Mouse (Mus musculus) urinary bladder, postnatal 4 days (tissue): Measurements from ENCODE around the gene Khdrbs1.
"Not testable (repeated sequence)": the region's sequence is repeated elsewhere in the genome, so short reads cannot be mapped to it uniquely, and the experiment has no call there.

ENCODE experiments used
- DNase-seq, 2 experiments: peaks; one replicate each; pipeline ENCODE4 v3.0.0; 2021 to 2022; ENCODE audit warnings: low spot score in 2 of 2

The Khdrbs1 gene

DNA sequence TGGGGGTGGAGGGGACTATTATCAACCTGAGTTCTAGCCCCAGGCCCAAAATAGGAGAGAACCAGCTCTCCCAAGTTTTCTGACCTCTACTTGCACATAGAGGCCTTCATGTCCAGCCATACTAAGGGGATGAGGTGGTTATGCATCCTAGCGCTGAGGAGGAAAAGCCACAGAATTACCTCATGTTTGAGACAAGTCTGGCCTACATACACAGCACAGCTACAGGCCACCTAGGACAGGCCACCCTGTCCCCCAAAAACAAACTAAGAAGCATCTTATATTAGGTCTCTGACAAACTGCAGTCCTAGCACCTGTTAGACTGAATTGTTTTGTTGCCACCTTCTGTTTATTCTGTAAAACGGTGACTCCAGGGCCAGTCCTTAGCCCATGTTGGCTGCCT is 1.4 kb upstream of the Khdrbs1 start:
- no peak for DNase-seq

DNA sequence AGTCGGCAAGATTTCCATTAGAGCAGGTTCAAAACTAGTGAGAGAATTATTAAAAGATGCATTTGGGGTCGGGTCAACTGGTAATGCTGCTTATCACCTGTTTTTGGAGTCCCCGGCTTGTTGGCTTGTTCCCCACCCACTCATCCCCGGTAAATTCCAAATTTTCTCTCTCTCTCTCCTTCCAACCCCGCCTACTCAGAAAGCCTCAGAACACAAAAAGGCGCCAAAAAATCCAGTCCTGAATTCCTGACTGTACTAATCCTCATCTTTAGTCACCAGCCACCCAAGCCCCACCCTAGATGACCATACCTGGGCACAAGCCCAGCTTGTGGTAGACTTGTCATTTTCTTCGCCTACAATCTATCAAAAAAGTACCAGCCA is 897 bp upstream of the Khdrbs1 start:
- DNase-seq, result peak in 1 of 2 experiments; percentile 21

DNA sequence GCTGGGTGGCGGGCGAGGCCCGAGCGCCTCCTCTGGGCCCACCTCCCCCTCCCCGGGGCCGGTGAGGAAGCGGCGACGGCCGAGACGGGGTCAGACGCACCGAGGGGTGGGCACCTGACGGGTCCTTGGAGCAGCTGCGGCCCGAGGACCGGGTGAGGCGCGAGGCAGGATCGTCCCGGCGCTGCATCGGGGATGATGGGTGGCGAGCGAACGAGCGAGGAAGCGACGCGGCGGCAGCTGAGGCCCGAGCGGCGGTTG is 200 bp downstream of the Khdrbs1 start:
- no peak for DNase-seq

DNA sequence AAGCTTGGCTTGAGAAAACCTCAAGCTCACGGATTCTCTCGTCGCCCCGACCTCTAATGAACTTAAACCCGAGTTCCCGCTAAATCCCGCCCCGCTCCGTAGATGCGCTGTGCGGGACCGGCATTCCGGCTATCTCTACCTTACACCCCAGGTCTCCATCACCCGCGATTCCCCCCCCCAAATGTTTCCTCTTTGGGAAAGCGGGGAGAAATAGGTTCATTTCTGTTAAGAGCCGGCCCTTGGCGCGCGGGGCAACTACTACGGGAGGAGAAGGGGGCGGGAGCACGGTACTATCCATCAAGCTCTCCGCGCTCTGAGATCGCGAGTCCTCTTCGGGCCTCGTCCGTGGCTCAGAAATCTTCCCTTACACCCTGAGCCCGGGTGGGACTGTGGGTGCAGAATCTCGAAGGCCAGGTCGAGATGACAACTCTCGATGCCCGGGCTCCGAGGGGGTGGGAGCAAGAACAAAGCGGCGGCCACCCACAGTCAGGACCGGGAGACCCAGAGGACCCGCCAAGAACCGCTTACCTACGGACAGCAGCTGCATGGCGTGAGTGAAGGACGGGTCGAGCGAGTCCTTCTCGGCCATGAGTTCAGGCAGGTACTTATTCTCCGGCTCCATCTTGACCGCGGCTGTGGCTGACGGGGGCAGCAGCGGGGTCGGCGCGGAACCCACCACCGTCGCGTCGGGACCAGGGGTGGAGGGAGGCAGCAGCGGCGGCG is 691 bp downstream of the Khdrbs1 start:
- DNase-seq, result peak in 1 of 2 experiments; percentile 36

DNA sequence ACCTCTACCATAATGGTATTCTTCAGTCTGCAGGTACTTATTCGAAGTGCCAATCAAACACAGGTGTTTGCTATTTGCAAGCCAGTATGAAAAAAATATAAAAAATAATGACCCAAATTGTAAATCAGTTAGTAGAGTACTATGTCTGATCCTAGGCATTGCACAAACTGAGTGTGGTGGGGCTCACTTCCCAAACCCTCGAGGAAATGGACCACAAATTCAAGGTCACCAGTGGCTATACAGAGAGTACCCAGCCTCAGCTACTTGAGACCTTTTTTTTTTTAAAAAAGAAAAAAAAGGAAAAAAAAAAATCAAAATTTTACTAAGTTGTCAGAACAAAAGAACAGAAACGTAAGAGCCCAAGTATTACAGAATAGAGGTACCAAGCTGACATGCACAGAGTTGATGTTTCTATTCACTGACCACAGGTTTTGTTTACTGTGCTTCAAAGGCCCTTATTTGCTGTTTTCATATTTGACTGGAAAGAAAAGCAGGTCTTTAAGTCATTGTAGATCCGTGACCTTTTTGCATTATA is 2.9 kb downstream of the Khdrbs1 start:
- no peak for DNase-seq

DNA sequence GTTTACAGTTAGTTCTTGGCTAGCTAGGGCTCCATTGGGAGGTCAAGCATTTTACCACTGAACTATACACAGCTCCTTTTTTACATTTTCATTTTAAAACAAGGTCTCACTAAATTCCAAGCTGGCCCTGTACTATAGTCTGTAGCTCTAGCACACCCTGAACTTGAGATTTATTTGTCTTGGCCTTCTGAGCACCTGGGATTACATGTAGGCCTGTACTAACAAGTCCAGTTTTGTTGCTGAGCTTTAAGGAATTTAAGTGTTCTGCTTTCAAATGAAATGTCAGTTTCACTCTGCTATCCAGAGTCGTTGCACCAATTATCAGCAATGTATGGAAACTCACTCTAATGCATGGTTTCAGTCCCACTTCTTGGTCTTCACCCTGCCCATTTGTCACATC is 5.9 kb downstream of the Khdrbs1 start:
- no peak for DNase-seq

DNA sequence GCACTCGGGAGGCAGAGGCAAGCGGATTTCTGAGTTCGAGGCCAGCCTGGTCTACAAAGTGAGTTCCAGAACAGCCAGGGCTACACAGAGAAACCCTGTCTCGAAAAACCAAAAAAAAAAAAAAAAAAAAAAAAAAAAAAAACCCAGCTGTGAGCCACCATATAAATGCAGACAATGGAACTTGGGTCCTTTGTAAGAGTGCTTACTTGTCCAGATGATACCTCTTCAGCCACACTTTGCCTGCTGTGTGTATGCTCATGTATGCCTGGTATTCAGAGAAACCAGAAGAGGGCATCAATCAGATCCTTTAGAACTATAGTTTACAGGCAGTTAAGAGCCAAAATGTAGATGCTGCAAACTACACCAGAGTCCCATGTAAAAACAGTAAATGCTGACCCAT is 6.6 kb downstream of the Khdrbs1 start:
- not testable (repeated sequence) for DNase-seq

DNA sequence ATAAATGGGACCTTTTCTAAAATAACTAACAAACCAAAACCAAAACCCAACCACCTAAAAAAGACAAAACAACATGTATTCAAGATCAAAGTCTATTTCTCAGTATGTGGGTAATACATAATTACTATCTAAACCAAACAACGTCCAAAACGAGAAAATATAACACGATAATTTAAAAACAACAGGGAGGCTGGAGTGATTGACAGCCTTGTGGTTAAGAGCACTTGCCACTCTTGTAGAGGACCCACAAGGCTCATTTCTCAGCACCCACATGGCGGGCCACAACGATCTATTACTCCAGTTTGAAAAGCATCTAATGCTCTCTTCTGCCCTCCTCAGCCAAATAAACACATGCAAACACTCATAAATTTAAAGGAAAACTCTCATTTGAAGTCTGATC is 10.7 kb downstream of the Khdrbs1 start:
- no peak for DNase-seq

DNA sequence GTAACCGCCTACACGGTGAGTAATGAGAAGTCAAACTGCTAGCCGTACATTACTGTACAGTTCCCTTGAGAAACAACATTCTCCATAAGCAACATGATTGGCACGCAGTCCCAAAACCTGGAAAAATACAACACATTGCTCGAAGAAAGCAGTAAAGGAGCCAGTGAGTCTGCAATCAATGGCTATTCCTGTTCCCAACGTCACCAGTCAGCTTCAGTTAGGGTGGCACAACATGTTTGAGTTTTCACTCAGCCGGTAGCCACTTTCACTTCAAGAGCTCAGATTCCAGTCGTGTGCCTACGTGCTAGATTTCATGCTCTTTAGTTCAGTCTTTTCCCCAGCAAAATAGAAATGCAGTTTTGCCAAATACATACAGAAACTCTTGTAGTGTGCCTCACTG is 25.8 kb downstream of the Khdrbs1 start:
- no peak for DNase-seq

DNA sequence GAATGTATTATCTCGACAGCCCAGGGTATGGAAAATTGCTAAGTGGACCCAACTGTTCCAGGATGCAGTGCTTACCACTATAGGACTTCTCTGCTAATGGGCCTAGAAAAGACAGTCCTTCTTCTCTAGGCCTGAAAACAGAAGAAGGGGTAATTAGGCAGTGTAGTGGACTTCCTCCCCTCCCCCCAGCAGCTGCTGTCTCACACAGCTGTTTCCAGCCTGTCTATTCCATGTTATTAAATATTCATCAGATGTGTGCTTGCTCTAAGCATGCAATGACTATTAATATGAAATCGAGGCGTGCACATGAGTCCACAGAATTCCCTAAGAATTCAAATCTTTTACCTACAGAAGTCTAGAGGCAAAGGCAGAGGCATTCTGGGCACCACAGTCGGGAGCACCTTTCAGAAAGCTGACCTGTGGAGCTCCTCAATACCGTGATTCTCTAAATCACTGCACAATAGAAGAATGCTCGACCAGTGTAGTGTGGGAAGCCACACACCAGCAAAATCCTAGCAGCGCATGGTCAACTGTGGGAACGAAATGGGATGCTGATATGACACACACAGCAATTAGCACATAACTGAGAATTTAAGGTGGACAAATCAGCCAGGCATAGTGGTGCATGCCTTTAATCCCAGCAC is 32.5 kb downstream of the Khdrbs1 start:
- DNase-seq, result no peak

DNA sequence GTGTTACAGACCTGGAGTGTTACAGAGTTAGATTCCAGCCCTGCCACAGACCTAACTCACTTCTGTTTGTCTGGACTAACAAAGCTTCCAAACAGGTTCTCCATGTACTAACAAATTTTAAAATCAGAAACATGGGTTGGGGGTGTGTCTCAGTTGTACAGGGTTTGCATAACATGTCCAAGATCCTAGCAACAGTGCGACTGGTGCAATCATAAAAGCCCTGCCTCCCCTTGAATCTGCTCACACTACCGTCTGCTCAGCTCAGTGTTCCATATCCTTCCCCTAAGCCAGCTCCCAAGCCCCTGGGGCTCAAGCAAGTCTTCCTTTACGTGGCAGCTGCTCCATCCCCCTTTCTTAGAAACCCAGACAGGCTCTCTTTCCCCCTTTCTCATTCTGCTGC is 35.4 kb downstream of the Khdrbs1 start:
- no peak for DNase-seq

DNA sequence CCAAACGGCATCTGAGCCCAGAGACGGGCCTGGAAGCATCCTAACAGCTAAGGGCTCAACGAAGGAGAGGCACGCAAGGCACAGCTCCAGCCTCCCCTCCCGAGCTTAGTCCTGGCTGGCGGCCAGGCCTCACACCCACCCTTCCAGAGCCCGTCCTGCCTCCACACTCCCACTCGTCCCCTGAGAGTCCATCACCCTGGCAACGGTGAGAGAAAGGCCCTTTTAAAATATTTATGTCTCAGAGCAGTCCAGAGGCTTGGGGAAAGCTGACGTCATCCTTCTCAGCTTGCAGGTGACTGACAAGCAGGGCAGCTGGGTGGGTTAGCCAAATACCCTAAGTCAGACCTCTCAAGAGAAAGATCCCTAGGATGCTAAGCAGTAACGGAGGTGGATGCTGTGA is 39.6 kb downstream of the Khdrbs1 start:
- peak; percentile 74 to 75 for DNase-seq

DNA sequence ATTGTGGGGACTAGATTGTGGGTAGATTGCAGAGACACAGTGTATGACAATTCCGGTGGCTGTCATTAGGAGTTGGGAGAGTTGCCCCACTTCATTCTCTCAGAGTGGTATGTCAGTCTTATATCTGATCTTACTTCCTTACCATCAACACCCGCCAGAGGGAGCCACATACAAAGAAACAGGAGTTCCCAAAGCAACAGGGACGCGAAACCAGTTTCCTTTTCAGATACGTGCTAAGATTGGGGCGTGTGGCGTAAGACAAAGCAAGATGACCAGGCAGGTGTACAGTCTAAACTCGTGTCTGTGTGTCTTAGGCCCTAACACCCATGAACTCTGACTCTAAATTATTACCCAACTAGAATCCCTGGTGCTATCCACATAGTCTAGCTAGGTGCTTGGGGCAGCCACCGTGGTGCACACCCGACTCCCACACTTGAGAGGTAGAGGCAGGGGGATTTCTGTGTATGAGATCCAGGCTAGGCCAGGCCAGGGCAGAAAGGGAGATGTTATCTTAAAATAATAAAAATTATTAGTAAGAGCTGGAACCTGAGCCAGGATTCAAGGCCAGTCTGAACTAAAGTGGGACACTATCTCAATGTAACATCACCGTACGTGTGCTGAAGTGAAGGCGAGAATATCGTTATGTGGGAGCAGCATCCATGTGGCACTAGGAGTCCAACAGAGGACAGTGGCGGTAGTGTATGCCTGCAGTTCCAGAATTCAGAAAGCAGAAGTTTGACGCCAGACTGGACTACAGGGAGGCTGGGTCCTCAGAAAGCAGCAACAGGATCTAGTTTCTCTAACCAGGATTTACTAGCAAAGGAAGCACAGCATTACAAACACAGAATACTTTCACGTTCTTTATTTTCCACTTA is 40.4 kb downstream of the Khdrbs1 start:
- peak; percentile 67 to 86 for DNase-seq

DNA sequence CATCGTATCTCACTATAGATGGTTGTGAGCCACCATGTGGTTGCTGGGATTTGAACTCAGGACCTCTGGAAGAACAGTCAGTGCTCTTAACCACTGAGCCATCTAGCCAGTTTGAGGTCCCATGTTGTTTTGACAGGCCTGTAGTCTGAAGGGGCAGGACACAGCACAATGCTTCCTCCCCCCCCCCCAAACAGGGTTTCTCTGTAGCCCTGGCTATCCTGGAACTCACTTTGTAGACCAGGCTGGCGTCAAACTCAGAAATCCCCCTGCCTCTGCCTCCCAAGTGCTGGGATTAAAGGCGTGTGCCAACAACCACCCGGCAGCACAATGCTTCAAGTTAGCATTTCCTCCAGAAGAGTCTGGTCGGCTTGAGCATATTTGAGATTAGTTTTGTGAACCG is 41.4 kb downstream of the Khdrbs1 start:
- not testable (repeated sequence) for DNase-seq

DNA sequence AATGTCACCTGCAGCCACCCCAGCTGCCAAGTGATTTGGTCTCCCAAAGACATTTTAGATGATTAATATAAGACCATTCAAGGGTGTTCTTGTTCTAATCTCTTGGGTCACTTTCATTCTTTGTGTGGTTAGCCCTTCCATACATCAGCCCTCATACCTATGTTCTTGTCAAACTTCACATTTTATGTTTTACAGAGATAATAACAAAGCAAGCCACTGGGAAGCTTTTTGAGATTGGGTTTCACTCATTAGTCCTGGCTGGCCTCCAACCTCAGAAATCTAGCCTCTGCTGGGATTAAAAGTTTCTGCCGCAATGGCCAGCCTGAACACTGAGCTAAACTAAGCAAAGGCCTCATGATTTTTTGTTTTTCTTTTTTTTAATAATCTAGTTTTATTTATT is 41.9 kb downstream of the Khdrbs1 start:
- DNase-seq, result no peak

DNA sequence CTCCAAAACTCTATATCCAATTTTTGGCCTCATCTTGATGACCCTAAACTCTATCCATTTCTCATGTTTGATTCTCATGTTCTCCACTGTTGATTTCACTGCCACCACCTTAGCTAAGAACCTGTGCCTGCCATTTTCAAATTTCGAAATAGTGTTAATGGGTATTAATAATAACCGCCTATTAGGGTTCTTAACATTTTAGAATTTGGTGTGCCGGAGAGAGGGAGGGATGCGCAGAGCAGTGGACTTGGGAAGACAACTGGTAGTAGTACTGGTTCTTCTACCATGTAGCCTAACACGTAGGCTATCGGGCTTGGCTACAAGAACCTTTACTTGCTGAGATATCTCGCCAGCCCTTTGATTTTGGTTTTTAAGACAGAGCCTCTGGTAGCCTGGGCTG is 44.9 kb downstream of the Khdrbs1 start:
- no peak for DNase-seq

DNA sequence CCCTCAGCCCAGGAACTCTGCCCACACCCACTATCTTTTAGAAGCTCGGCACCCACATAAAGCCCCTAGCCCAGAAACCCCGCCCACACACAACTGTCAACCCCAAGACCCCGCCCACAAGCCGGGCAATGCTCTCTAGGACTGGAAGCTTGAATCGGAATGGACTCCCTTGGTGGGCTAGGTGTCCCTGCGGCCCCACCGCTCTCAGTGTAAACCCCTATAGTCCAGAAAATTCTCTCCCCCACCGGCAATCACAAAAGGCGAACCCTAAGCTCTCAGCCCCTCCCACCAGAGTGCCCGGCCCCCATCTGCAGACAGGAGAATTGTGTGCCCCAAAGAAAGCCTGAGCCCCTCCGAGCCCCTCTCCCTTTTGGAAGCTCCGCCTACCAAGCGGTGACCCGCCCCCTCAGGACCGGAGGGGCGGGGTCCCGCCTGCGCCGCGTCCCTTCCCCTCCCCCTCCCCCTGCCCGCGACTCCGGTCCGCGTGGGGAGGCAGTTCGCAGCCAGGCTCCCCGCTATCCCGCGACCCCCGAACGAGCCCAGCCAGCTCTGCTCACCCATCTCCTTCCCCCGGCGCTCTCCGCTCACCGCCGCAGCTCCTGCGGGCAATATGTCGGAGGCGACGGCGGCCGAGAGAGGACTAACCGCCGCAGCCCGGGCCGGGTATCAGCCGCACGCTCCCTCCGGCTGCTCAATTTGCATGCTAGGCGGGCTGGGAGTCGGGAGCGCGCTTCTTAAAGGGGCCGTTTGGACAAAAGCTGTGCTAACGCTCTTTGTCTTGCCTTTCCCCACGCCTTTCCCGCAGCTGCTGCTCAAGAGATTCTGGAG is 45.7 kb downstream of the Khdrbs1 start, which contains the start of gene Tmem39b:
TSS of gene Tmem39b (minus strand) at position 681 of the 828 bp plus-strand sequence.
- DNase-seq, result peak; percentile 89

DNA sequence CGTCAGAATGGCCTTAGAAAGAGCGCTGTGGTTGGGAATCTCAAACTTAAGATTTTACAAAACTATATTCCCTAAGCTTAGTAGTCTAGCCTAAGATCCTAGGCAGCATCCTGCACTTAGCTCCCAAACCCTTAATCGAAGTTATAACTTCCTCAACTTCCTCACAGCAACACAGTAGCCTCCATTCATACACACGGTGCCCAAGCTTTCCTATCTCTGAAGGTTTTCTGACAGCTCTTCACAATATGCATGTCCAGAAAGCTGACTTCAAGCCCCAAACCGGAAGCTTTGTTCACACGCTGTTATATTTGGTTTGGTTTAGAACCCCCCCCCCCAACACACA is 46.3 kb downstream of the Khdrbs1 start:
- no peak for DNase-seq

DNA sequence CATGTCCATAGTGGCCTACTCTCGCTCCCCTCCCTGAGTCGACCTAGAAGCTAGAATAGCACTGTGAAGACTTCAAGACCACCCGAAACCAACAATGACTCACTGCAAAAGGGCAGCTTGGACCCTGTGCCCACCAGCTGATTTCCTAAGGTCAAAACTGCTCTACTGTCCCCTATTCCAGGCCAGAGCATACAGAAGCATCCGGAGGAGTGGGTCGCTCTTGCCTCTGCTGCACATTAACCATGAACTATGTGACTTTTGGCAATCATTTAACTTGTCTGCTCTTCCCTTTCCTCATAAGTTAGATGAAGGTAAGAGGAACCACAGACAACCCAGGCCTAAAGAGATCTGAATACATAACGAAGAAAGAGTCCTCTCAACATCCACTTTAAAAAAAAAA is 57.6 kb downstream of the Khdrbs1 start:
- no peak for DNase-seq

DNA sequence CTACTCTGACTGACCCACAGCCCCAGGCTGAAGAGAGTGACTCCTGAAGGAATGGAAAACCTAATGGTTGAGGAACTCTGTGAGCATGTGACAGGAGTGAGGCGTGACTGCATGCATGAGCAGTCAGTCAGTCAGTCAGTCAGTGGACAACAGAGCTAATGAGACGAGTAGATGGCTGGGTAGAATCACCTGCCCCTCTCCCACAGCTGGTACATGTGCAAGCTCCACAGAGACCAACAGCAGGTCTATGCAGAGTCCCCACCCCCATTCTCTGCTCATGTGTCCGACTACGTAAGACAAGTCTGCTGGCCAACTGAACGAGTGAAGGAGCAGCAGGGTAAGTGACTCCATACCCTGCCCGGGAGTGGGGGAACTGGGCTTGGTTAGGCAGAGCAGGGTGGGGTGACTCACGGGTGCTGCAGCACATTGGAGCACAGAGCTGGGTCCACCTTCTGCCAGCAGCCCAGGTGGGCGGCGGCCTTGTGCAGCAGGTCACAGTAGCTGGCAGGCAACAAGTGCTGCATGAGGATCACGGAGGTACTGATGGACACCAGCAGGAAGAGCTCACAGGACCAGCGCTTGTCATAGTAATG is 58.1 kb downstream of the Khdrbs1 start:
- DNase-seq, result no peak

DNA sequence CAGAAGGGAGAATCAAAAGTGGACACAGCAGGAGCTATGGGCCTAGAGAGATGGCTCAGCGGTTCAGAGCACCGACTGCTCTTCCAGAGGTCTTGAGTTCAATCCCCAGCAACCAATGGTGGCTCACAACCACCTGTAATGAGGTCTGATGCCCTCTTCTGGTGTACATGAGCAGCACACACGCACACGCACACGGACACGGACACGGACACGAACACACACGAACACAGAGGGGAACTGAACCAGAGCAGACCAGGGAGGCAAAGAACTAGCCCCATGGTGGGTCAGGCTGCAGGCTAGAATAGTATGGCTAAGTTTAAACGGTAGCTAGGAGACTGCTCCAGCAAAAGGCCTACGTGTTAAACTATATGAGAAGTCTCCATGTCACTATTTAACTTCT is 60.3 kb downstream of the Khdrbs1 start:
- no peak for DNase-seq
